Mouse (Mus musculus) CH12.LX (cell line): ENCODE measurements at regions not wholly inside any gene's neighbourhood (a gene's known extent, or its start where the extent isn't known, plus 50 kb on each side); places are given as distances from the start of the nearest gene placed in this dataset.

Experiments used
- DNase-seq: peaks from one replicate; pipeline ENCODE4 v3.0.0-alpha.2; 2013; ENCODE audit errors: extremely low read depth
- H3K27ac ChIP-seq: 2 replicates; pipeline ENCODE4 v1.5.1; 2012; ENCODE audit warnings: low read depth, mild to moderate bottlenecking, control low read depth, moderate library complexity; ENCODE audit not compliant: insufficient read depth
- H3K27me3 ChIP-seq: replicated peaks from 2 replicates; pipeline ENCODE3; 2012; ENCODE audit warnings: inconsistent platforms
- H3K36me3 ChIP-seq, 2 experiments: replicated peaks in 1 of 2; 2 replicates each; pipeline versions ENCODE3 to v1.6.1; 2012; ENCODE audit warnings: inconsistent platforms in 1 of 2, low read length in 1 of 2, mild to moderate bottlenecking in 1 of 2, mixed read lengths in 1 of 2, moderate library complexity in 1 of 2; ENCODE audit not compliant: control insufficient read depth in 1 of 2, insufficient read depth in 1 of 2
- H3K4me1 ChIP-seq, 2 experiments: 2 replicates each; pipeline ENCODE4 v1.6.1; 2012; ENCODE audit warnings: inconsistent platforms in 1 of 2, moderate library complexity in 1 of 2; ENCODE audit not compliant: insufficient read depth in 2 of 2, control insufficient read depth in 1 of 2
- H3K4me2 ChIP-seq: 2 replicates; pipeline ENCODE4 v1.6.1; 2012; ENCODE audit warnings: low read depth, mild to moderate bottlenecking, control low read depth; ENCODE audit not compliant: poor library complexity, insufficient read depth, severe bottlenecking
- H3K4me3 ChIP-seq, 3 experiments: fragments of 150-350 bp in 1 of 3; sonication (generic) in 1 of 3; replicated peaks in 1 of 3; 2 replicates each; pipeline versions ENCODE3 to v1.5.1; 2011 to 2012; ENCODE audit warnings: low read depth in 2 of 3, low read length in 2 of 3, mild to moderate bottlenecking in 2 of 3, moderate library complexity in 2 of 3, control low read depth in 1 of 3, improper control_type of control experiment in 1 of 3, inconsistent platforms in 1 of 3, mixed read lengths in 1 of 3; ENCODE audit not compliant: poor library complexity in 1 of 3
- H3K79me2 ChIP-seq: replicated peaks from 2 replicates; pipeline ENCODE4 v1.6.1; 2012; ENCODE audit warnings: mild to moderate bottlenecking, moderate library complexity; ENCODE audit not compliant: control insufficient read depth, poor library complexity, insufficient read depth, severe bottlenecking; ENCODE audit errors: extremely low read depth
- H3K9ac ChIP-seq: 2 replicates; pipeline ENCODE4 v1.6.1; 2012; ENCODE audit warnings: low read depth, mild to moderate bottlenecking, control low read depth, moderate library complexity; ENCODE audit not compliant: insufficient read depth
- H3K9me3 ChIP-seq: replicated peaks from 2 replicates; pipeline ENCODE3; 2012; ENCODE audit warnings: low read length, inconsistent platforms, mixed read lengths
- CHD1 ChIP-seq: IDR thresholded peaks from 2 replicates; pipeline ENCODE4 v1.6.1; 2012; ENCODE audit warnings: low read depth, low read length, improper control_type of control experiment, inconsistent platforms
- CHD2 ChIP-seq: IDR thresholded peaks from 2 replicates; pipeline ENCODE4 v1.6.1; 2011; ENCODE audit warnings: low read length, improper control_type of control experiment
- CTCF ChIP-seq, 2 experiments: IDR thresholded peaks in 1 of 2; conservative IDR thresholded peaks in 1 of 2; 2 replicates each; pipeline ENCODE4 v1.5.1; 2011 to 2012; ENCODE audit warnings: low read depth in 2 of 2, low read length in 2 of 2, improper control_type of control experiment in 1 of 2, inconsistent platforms in 1 of 2, mild to moderate bottlenecking in 1 of 2, moderate library complexity in 1 of 2
- E2F4 ChIP-seq: IDR thresholded peaks from 2 replicates; pipeline ENCODE4 v1.6.1; 2011; ENCODE audit warnings: low read depth, low read length, improper control_type of control experiment; ENCODE audit not compliant: insufficient replicate concordance
- ETS1 ChIP-seq: conservative IDR thresholded peaks from 2 replicates; pipeline ENCODE4 v1.6.1; 2012; ENCODE audit warnings: low read depth, mild to moderate bottlenecking, inconsistent platforms, low read length, improper control_type of control experiment, moderate library complexity
- KAT2A ChIP-seq: IDR thresholded peaks from 2 replicates; pipeline ENCODE4 v1.6.1; 2012; ENCODE audit warnings: low read length, improper control_type of control experiment, inconsistent platforms; ENCODE audit not compliant: insufficient replicate concordance
- MAX ChIP-seq: IDR thresholded peaks from 2 replicates; pipeline ENCODE4 v1.6.1; 2011; ENCODE audit warnings: low read length, improper control_type of control experiment
- NELFE ChIP-seq: IDR thresholded peaks from 2 replicates; pipeline ENCODE4 v1.6.1; 2011; ENCODE audit warnings: low read depth, low read length, improper control_type of control experiment
- POLR2A ChIP-seq: IDR thresholded peaks from 2 replicates; pipeline ENCODE4 v1.6.1; 2011; ENCODE audit warnings: low read depth, mild to moderate bottlenecking, improper control_type of control experiment, low read length
- RAD21 ChIP-seq: IDR thresholded peaks from 2 replicates; pipeline ENCODE4 v1.6.1; 2011; ENCODE audit warnings: low read depth, mild to moderate bottlenecking, low read length, improper control_type of control experiment, moderate library complexity
- SIN3A ChIP-seq: IDR thresholded peaks from 2 replicates; pipeline ENCODE4 v1.6.1; 2012; ENCODE audit warnings: low read length, improper control_type of control experiment, inconsistent platforms
- SMC3 ChIP-seq: IDR thresholded peaks from 2 replicates; pipeline ENCODE4 v1.6.1; 2011; ENCODE audit warnings: low read depth, low read length, improper control_type of control experiment
- USF1 ChIP-seq: IDR thresholded peaks from 2 replicates; pipeline ENCODE4 v1.6.1; 2014; ENCODE audit warnings: low read depth, mild to moderate bottlenecking, inconsistent platforms, low read length, improper control_type of control experiment
- USF2 ChIP-seq: conservative IDR thresholded peaks from 2 replicates; pipeline ENCODE4 v1.6.1; 2011; ENCODE audit warnings: low read depth, low read length, improper control_type of control experiment
- ZNF384 ChIP-seq: IDR thresholded peaks from 2 replicates; pipeline ENCODE4 v1.6.1; 2012; ENCODE audit warnings: low read depth, low read length, improper control_type of control experiment, inconsistent platforms
- dilution Hi-C: fragments of 300-500 bp; cut with MboI; formaldehyde crosslinking; loops from 2 replicates; pipeline ENCODE4 v1.14.3; 2020; ENCODE audit warnings: low sequenced_read_pairs; ENCODE audit not compliant: extremely low pct_unique_long_range_greater_than_20kb, extremely low pct_ligation_motif_present
- in situ Hi-C: fragments of 300-500 bp; cut with MboI; formaldehyde crosslinking; loops from 3 replicates; pipeline ENCODE4 v1.14.3; 2019; ENCODE audit warnings: low sequenced_read_pairs, low pct_ligation_motif_present, low pct_unique_long_range_greater_than_20kb, mixed read lengths

- in situ Hi-C loops: no loop called here
Observed at GRCm38 (mm10) chr15:88386711-88387110, 213.4 kb upstream of the Zdhhc25 start.

GRCm38 (mm10) chr15:88391822-88392221, 208.3 kb upstream of the Zdhhc25 start:
- H3K36me3 ChIP-seq: no peaks in the 10 kb centered on the region
- H3K4me1 ChIP-seq: no peaks in the 10 kb centered on the region
- DNase-seq: no peak
- in situ Hi-C loops: no loop called here
- H3K27ac ChIP-seq: no peak overlapping the region
- no peak overlapping the region for H3K4me2 ChIP-seq
- H3K27me3 ChIP-seq: no peaks in the 10 kb centered on the region
- dilution Hi-C loops: no loop called here
- no peak overlapping the region for H3K9ac ChIP-seq
- peaks cover 36% of the 10 kb centered on the region for H3K9me3 ChIP-seq
- TF ChIP-seq CTCF (conservative IDR thresholded peaks at IDR 0.05 in 1 of 2, IDR thresholded peaks at IDR 0.05 in 1 of 2; ENCODE audit: low read depth in 2 of 2, low read length in 2 of 2) (peak in 1 of 2 experiments; percentile 68; a peak in 2 of 4 replicates), RAD21 (peak; percentile 3), MAX (no peak), SMC3 (peak; percentile 46)
- no peaks in the 10 kb centered on the region for H3K79me2 ChIP-seq
- H3K4me3 ChIP-seq: no peak overlapping the region

More at GRCm38 (mm10) chr15:88386711-88387110, 213.4 kb upstream of the Zdhhc25 start:
- Histone ChIP-seq H3K9ac (no peak overlapping the region), H3K36me3 (no peaks in the 10 kb centered on the region)
- TF ChIP-seq ZNF384 (no peak), KAT2A (no peak), USF2 (no peak), USF1 (no peak), POLR2A (no peak), CHD1 (no peak), CHD2 (no peak), SMC3 (no peak)
- TF ChIP-seq, all 38 proteins: peak for 0
- H3K9me3 ChIP-seq: peaks cover 55% of the 10 kb centered on the region
- H3K4me3 ChIP-seq: no peak overlapping the region
- H3K4me2 ChIP-seq: no peak overlapping the region
- no peak overlapping the region for H3K27ac ChIP-seq
- H3K79me2 ChIP-seq: no peaks in the 10 kb centered on the region
- no peaks in the 10 kb centered on the region for H3K27me3 ChIP-seq
- dilution Hi-C loops: no loop called here
- no peak for DNase-seq
- H3K4me1 ChIP-seq: no peaks in the 10 kb centered on the region

GRCm38 (mm10) chr15:88399064-88399463, 201.0 kb upstream of the Zdhhc25 start:
- H3K79me2 ChIP-seq: no peaks in the 10 kb centered on the region
- DNase-seq: no peak
- H3K4me1 ChIP-seq: peaks cover 0 to 5% of the 10 kb centered on the region in 2 experiments; a peak in 1 of 4 replicates
- no peak overlapping the region for H3K4me3 ChIP-seq
- H3K4me2 ChIP-seq: no peak overlapping the region
- no peaks in the 10 kb centered on the region for H3K27me3 ChIP-seq
- no peaks in the 10 kb centered on the region for H3K36me3 ChIP-seq
- TF ChIP-seq E2F4: no peak
- TF ChIP-seq NELFE: no peak
- TF ChIP-seq SIN3A: no peak
- peak in 1 of 2 experiments; percentile 59; a peak in 2 of 4 replicates for TF ChIP-seq CTCF (conservative IDR thresholded peaks at IDR 0.05 in 1 of 2, IDR thresholded peaks at IDR 0.05 in 1 of 2; ENCODE audit: low read depth in 2 of 2, low read length in 2 of 2)
- TF ChIP-seq RAD21: peak; percentile 32
- no peak for TF ChIP-seq ETS1
- H3K9ac ChIP-seq: no peak overlapping the region
- no peak overlapping the region for H3K27ac ChIP-seq
- in situ Hi-C loops: no loop called here
- dilution Hi-C loops: no loop called here
- H3K9me3 ChIP-seq: peaks cover 47% of the 10 kb centered on the region
